Mouse (Mus musculus): ENCODE results near the gene Amotl1.
A peak's percentile ranks its signal among the peaks of the same experiment; 100 is the strongest.

Gene Amotl1

DNA sequence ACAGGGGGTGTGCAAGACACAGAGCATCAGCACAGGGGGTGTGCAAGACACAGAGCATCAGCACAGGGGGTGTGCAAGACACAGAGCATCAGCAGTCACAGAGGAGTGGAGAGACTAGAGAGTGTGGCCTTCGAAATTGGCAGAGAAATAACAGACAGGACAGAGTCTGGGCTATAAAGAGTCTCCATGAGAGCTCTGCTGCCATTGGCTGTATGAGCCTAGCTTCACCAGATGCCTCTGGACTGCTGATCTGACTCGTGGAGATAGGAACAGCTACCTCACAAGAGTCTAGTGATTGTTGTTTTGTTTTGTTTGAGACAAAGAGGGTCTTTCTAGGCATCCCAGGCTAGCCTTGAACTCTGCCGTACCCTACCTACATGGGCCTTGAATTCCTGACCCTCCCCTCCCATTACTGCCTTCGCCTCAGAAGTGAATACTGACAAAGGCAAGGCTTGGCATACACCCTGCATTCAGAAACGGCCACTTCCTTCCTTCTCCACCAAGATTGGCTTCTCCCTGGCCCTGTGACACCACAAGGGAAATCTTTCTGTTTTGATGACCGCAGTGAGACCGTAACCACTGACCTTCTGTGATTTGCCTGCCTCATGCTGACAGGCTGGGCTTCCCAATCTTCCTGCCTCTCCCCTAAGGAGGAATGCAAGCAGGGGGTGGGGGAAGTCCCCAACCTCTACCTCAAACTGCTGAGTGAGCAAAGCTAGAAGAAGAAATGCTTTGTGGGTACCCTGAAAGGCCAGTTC lies 3.4 kb downstream of the Amotl1 start:
- no peak for DNase-seq

DNA sequence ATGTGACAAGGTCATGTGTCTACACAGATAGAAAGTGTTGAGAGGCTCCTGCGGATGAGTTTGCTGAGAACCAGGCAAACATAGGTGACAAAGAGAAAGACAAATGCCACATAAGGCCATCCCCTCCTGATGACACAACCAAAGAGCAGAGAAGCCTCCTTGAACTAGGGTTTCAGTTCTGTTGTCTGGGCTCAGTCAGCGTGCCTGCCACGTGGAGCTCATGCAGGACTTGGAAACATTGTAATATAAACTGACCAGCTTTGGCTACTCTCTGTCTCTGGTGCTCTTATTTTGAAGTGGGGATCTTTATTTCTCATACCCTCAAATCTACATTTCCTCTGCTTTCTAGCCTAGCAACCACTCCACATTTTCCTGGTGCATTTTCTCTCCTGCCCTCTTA lies 8.6 kb downstream of the Amotl1 start:
- no peak for DNase-seq

DNA sequence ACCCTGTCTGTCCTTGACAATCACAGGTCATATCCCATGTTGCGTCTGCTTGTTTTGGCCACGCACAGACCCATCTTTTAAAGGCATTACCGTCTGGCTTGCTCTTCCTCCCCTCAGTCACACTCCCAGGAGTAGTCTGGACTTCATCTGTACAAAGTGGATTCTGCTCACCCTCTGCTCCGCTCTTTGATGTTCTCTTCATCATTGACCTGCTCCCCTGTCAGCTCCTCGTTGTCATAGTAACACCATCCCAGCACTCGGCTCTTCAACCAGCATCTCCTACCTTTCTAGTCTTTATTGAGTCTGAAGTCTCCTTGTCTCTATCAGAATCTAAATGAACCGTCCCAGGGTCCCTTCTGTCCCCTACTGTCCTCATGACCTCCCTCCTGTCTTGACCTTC lies 9.3 kb downstream of the Amotl1 start:
- no peak for DNase-seq

DNA sequence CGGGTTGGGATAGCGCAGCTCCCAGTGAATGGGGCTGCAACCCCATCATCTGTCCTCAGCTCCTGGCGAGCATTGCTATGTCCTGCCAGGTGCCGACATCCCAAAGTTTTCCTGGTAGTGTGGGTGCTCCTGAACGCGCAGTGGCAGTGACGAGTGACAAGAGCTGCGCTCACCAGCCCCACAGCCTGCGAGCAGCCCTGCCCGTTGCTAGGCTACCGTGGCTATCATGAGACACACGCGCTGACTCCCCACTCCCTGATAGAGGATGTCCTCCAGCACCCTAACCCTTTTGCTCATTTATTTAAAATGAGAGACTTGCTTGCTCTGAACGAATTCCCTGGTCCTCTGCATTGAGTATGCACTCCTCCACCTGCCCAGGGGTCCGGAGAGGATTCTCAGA lies 10.7 kb downstream of the Amotl1 start:
- no peak for DNase-seq

DNA sequence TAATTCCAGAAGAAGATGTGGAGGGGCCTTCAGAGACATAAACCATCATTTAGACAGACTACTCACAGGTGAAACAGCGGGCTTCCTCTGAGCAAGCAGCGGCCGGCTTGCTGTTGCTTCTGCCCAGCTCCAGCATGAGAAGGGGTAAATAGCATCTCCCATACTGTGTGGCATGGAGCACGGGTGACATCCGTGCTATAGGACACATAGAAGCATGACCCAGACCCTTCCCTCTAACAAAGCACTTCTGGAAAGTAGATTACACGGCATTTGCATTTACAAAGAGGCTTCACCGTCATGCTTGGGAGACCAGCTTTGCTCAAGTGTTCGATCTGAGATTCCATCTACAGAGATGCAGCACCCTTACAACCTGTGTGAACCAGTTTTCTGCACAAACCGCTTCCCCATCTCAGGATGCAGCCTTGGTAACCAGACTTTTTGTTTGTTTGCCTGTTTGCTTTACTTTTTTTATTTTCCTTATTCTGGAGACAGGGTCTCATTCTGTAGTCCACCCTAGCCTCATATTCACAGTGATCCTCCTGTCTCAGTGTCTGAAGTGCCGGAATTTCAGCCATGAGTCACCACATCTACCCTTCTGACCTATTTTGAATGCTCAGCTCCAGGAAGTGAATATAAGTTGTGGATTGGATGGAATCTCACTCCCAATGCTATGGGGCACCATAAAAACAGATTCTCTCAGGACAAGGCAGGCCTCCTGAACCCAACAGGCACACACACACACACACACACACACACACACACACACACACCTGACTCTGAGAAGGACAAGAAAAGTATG lies 12.3 kb downstream of the Amotl1 start:
- DNase-seq = no peak

DNA sequence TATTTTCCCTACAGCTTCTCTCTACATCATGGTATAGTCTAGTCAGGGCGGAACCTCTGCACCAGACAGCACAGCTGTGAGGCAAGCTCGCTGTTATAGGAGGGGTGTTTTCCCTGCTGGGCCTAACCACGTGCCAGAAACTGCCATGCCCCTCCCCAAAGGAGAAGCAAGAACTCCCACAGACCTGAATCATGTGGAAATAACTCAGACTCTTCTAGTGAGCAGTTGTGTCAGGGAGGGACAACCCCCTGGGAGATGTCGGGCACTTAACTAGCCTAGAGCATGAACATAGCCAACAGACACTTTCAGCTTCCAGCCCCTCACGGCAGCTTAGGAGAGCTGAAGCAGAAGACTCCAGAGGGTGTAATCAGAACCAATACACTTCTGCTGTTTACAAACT lies 13.1 kb downstream of the Amotl1 start:
- no peak for DNase-seq

DNA sequence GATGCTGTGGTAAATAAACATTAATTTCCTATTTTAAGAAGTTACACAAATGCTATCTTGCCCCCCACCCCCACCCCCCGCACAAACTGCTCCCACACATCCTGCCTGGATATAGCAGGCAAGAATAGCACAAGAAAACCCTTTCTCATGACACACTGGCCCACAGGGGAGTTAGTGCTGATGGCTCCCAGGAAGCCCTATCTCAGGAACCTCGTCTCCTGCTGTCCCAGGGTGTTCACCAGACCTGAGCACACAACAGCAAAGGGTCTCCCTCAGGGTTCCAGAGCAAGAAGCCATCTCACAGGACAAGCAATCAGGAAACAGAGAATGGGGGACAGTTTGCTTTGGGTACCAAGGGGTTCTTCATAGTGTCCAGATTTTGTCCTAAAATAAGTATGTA lies 17.3 kb downstream of the Amotl1 start:
- DNase-seq = no peak

DNA sequence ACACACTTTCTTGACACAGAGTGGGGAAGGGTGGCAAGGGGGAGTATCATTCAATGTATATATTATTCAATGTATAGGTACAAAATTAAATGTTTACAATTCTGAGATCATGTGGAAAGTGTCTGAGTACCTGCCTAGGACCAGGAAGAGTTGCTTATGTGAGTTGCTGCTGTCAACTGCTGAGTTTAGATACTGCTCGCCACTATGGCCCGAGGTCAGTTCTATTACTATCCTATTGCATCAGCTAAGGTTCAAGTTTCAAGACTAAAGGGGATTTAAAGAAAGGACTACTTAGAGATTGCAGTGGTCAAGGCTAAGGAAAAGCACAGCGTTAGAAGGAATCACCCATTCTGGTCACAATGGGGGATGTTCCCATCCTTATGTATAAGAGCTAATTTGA lies 18.9 kb downstream of the Amotl1 start:
- no peak for DNase-seq

DNA sequence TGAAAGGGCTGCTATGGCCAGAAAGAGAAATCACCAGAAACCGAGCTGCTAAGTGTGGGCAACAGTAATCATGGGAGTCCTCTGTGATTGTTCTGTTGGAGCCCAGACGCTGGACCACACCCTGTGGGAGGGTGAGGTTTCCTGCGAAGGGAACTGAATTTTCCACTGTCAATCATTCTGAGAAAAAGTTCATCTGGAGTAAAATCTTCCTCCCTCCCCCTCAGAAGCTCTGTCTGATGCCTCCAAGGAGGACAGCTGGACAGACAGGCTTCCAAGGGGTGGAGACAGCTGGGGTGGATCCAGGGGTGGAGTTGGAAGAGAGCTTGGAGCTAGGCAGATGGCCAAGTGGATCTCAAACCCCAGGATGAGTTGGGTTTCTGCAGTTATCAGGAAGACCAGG lies 19.8 kb downstream of the Amotl1 start:
- no peak for DNase-seq

DNA sequence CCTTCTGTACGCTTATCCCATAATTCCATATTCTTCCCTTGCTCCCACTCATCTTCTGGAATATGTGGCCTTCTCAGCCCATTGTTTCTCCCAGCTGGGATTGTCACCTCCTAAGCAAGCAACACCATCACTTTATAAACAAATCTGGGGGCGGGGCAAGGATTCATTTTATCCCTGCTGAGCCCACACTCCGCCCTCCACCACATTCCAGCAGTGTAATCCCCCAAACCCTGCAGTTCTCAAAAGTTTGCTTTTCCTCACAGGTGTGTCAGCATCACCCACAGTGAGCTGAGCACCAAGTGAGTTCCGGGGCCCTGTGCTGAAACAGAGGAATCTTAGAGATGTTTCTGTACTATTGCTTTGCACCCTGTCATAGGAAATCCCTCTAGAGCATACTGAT lies 20.9 kb downstream of the Amotl1 start:
- no peak for DNase-seq

DNA sequence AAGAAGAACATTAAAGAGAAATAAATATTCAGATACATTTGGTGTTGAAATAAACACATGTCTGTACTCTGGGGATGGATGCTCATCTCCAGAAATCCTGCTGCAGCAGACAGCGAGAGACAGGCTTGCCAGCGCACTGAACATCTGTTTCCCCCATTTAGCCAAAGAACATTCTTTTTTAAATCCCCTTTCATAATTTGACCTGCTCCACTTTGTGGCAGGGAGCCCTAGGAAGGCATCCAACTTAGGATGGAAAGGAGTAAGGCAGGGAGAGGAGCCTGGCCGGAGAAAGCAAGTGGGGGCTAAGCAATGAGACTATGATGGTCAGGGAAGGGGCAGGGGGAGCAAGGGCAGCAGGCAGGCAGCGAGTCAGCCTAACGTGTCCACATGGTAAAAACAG lies 21.6 kb downstream of the Amotl1 start:
- DNase-seq = no peak

DNA sequence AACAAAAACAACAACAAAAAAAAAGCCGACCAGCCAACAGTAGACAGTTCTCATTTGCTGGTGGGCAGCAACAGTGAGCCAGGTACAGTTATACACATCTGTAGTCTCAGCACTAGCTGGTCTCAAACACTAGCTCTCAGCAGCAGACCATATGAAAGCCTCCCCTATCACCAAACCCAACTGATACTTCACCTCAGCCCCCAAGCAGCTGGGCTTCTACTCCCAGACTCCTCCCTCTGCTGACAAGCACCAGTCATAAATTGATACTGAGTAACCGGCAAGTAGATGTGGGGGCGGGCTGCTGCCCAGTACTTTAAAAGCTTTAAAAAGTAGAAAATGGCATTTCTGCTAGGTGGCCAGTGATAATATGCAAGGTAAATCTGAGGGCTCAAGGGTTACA lies 22.0 kb downstream of the Amotl1 start:
- DNase-seq = no peak

DNA sequence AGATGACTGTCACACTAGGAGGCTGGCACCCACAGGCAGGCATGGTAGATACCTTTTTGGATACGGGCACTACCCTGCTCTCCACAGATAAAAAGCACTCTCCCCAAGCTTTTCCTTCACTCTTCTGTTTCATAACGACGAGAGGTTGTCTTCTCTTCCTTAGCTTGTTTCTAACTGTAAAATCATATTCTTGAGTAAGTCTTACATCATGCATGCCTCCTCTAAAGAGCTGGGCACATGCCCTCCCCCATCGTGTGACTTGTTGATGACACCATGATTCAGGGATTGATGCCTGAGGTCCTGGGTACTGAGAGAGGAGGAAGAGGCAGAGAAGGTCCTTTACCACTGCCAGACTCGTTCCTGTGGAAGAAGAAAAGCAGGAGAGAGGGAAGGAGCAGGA lies 24.7 kb downstream of the Amotl1 start:
- no peak for DNase-seq

DNA sequence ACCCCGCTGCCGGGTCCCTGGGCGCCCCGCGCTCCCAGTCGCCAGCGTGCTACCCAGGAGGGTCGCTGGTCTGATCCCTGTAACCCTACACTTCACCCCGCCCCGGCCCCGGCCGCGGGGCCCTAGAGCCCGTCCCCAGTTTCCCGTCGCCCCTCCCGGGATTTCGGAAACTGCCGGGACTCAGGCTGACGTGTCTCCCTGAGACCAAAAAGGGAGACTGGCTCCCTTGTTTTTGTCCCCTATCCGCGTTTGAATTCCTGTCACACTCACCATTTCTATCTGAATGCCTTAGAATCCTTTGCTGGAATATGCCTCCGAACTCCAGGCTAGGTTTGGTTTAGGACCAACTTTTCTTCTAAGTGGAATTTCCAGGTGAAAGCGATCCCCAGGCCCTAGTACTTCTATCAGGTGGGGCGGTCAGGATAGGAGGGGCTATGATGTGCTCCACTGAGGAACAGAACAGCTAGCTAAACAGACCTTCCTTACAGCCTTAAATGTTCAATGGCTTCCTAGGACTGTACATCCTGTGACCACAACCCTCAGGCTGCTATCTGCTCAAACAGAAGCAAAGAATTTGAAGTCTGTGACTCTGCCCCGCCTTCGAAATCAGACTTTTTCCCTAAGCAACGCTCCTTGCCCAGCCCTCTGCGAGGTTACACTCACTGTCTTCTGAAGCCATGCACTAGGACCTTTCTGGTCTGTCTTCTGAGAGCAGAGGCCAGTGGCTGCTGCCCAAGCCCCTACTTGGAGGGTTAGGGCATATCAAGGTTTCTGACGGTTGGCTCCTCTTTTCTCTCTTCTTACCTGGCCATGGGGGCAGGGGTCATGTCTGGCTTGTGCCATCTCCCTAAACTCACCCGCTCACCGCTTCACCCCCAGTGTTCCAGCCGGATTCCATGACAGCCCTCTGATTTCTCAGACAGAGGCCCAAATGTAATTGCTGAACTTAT lies 29.6 kb downstream of the Amotl1 start:
- peak in 1 of 2 experiments; percentile 20 for DNase-seq

DNA sequence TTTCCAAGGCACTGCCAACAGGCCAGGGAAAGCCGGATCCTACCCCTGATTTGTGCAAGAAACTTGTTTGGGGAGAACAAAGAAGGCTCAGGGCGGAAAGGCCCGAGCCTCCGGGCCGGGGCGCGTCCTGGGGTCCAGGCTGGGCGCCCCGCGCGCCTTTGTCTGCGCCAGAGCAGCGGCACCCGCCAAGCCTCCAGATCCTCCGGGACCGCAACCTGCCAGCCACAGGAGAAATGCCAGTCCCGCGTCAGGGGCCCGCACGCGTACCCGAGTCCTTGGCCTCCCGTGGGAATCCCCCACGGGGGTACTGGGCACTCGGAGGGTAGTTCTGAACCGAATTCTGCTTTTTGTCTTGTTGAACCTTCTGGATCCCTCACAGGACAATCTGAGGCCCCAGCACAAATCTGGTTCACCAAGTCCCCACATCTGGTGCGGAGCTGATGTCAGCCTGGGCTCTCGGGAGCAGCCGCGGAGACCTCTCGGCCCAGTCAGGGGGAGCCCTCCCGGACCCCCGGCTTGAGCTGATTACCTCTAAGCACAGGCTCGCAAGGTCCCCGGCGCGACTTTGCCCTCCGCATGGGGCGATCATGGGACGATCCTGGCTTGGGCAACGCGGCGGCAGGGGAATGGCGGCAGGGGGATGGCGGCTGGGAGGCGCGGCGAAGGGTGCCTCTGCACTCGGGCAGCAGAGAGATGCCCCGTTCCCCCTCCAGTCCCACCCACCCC lies 30.5 kb downstream of the Amotl1 start:
- peak; percentile 33 to 34 for DNase-seq

DNA sequence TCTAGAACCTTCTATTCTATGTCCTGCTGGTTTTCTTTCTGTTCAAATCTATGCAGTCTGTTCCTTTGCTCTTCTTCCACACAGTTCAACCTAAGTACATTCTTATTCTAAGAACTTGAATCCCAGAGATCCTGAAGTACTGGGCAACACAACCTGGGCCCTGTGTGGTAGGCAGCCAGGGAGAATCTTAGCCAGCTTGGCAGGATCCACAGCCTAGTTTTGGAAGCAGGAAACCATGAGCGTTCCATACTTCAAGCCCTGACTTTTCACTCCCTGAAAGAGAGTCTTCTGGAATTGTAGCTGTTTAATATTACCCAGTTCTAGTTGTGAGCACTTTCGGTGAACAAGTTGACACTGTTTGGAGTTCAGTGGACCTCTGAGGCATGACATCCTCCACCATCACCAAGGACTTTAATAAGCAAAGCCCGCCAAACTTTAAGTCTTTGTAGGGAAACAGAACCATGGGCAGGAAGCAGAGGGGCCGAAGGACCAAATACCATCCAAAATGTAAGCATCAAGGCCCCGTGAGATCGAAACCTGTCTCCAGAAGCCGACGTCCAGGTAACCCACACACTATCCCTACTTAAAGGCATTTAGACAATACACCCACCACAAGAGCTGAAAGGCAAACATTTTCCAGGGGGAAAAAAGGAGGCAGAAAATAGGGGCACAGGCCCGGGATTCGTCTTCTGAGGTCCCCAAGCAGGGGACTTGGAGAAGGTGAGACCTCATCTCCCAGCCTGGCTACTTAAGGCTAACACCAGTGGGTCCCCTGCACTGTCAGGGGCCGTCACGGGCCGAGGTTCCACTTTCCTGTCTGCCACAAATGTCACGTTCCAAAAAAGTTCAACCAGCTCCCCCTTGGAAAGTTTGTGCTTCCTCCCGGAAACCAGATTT lies 31.3 kb downstream of the Amotl1 start:
- no peak for DNase-seq

DNA sequence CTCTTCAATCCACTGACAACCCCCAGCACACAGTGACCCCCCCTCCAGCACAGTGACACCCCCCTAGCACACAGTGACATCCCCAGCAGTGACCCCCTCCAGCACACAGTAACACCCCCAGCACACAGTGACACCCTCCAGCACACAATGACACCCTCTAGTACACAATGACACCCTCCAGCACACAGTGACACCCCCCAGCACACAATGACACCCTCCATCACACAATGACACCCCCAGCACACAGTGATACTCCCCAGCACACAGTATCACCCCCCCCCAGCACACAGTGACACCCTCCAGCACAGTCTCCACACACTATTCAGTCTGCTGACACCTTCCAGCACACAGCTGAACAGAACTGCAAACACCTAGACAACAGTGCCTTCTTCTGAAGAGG lies 32.3 kb downstream of the Amotl1 start:
- DNase-seq = no peak

DNA sequence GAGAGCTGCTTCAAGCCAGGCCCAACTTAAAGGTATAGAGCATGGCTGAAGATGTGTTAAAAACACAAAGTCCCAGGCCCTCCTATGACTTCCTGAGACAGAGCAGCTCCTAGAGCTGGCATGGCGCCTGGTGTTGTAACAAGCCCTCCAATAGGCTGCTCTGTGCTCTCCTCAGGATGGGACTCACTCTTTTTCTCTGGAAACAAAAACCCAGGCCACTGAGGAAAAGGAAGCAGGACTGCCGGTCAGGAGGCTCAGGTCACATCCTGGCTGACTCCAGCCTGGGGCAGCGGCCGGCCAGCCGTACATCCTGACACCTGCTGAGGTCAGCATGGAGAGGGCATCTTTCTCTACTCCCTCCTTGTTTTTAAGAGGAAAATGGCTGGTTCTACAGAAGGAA lies 36.3 kb downstream of the Amotl1 start:
- no peak for DNase-seq

DNA sequence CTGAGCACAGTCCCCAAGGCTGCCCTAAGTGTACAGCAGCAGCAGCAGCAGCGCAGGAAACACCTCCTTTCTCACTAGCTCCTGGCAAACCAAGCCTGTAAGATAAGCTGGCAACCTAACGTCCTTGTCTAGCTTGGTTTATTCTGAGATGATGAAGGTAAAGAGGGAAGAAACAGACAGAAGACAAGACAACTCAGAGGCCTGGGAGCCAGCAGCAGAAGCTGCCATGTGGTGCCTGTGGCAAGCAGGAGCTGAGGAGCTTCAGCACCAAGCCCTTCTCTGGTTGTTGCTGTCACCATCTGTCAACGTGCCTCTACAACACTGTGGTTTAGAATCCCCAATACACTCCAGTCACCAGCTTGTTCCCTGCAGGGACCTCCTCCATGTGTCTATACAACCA lies 37.4 kb downstream of the Amotl1 start:
- DNase-seq = no peak

DNA sequence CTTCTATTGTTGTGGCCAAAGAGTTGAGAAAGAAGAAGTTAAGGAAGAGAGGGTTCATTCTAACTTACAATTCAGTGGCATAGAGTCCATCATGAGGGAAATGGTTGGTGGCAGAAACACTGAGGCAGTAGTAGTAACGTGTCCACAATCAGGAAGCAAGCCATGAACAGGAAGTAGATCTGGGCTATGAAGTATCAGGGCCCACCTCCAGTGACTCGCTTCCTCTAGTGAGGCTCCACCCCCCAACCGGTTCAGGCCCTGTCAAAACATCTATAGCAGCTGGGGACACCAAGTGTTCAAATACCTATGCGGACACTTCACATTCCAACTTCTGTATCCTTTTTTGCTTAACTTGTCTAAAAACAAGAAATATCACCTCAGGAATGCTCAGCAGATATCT lies 38.9 kb downstream of the Amotl1 start:
- no peak for DNase-seq

DNA sequence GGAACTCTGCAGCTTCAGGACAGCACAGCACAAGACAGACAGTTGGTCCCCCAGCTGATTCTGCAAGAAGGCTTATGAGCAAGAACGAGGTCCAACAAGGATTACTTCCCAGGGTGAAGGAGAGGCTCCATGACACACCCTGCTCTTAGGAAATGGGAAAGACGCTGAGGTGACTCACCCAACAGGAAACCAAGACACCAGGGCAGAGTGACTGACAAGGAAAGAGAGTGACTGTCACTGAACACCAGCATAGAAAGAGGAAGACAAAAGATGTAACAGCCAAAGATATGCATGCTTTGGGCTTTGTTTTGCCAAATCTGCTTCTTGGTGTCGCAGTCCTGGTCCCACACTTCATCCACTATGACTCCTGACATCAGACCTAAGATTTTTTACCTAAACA lies 40.5 kb downstream of the Amotl1 start:
- no peak for DNase-seq

DNA sequence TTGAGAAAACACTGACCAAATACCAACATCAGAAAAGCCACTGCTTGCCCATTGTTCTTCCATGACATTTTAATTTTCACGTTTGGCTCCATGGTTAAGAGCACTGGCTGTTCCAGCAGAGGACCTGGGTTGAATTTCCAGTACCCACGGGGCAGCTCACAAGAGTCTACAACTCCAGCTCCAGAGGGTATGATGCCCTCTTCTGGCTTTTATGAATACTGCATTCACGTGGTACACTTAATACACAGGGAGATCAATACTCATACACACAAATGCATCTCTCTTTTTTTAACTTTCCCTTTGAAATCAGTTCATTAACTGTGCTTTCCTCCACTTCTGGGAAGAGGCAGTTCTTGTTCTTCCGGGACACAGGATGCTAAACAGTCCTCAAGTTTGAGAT lies 41.4 kb downstream of the Amotl1 start:
- DNase-seq = no peak
